In the genomic region with DNA sequence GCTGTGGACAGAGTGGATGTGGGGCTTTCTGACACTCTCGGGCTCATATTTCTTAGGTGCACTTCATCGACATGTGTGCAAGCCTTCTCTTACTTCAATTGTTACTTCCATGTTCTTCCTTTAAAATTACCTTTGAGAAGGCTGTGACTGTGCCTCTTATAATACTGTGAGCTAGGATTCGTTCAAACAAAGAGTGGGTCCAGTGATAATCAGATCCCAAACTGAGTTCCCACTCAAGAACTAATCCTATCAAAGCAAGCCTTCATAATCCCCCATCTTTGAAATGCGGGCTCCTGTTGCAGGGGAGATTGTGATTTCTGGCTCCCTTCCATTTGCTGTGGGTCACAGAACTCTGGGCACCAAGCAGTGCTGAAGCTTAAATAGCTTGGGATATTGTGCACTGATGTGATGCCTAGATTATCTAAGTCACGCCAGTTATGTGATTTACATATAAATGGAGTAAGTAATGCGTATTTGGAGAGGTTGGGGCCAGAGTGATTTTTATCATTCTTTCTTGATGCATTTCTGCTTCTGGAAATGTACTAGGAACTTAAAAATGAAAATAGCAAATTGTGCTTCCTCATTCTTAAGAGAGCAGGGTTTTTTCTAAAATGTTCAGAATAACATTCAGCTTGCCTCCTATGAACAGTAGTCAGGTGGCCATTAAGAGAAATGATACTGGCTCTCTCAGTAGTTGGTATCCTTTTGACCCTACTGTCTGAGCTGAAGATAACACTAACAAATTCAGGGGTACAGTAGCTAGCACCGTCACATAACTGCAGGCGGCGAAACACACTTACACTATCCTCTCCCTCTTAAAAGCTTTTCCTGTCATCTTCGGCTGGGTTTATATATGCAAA, we compare ENCODE assay signal across 15 mouse cellular contexts.
DNase-seq lines count a peak whose midpoint lies in the region; ATAC-seq and TF ChIP-seq lines count a peak whose summit lies in the region.
"Had no signal": no experiment of that assay in that cellular context is flagged by ENCODE, and none has a peak within 500 bp of the region (broad histone marks: within the 10 kb centered on the region; RNA-seq: fewer than 3 reads in every experiment).

No protein-coding gene starts in this region.

- WGBS in forebrain, embryonic 12.5 days = 48% methylated on average over 10 of the region's 10 CpGs
- WGBS in hindbrain, postnatal 0 days = 42% methylated on average over 10 of the region's 10 CpGs
- WGBS in midbrain, embryonic 13.5 days = 29% methylated on average over 10 of the region's 10 CpGs

- no peak overlapping the region for H3K4me3 ChIP-seq in forebrain, embryonic 12.5 days (replicated peaks)
- H3K4me3 ChIP-seq in hindbrain, postnatal 0 days (ENCODE audit: low read length) = no peak overlapping the region
- H3K4me3 ChIP-seq in midbrain, embryonic 13.5 days (replicated peaks) = no peak overlapping the region
- H3K4me3 ChIP-seq: left cerebral cortex, adult 2 months; liver, embryonic 12.5 days; myocyte had no signal

- H3K9ac ChIP-seq in forebrain, embryonic 12.5 days = no peak overlapping the region
- no peak overlapping the region for H3K9ac ChIP-seq in hindbrain, postnatal 0 days (replicated peaks; ENCODE audit: low read length)
- no peak overlapping the region for H3K9ac ChIP-seq in midbrain, embryonic 13.5 days (replicated peaks)
- H3K9ac ChIP-seq: liver, embryonic 12.5 days had no signal

- 0 out of 2 replicates have a peak, but pooled peaks have one; percentile 58 for ATAC-seq in forebrain, embryonic 12.5 days (ENCODE audit: low FRiP score)
- peak; percentile 68 for ATAC-seq in hindbrain, postnatal 0 days
- peak; percentile 93 for ATAC-seq in midbrain, embryonic 13.5 days
- ATAC-seq: activated CD4-positive, CD25-positive, alpha-beta regulatory T cell, adult 4 months; liver, embryonic 12.5 days had no signal

- no peak for TF ChIP-seq CTCF in hindbrain, postnatal 0 days (IDR thresholded peaks at IDR 0.05; ENCODE audit: low read depth)

- DNase-seq in embryo, embryonic 10 days (ENCODE audit: low spot score) = peak; percentile 5
- no peak for DNase-seq in embryo, embryonic 9.5 days (ENCODE audit: extremely low spot score)
- peak; percentile 60 for DNase-seq in hindbrain, postnatal 0 days (ENCODE audit: low spot score)
- no peak for DNase-seq in heart, postnatal 10 days
- no peak for DNase-seq in cerebellum, postnatal 4 days (ENCODE audit: low spot score in 2 of 2)
- no peak for DNase-seq in cerebellum, adult 9-10 months
- DNase-seq: cerebellum, postnatal 36 days; right cerebral cortex, adult 18-20 months; thymus, postnatal 14 days had no signal

- intact Hi-C loops in heart, postnatal 10 days (cut with DNase I) = no loop called here

- no peaks in the 10 kb centered on the region for H3K36me3 ChIP-seq in forebrain, embryonic 12.5 days (replicated peaks)
- H3K36me3 ChIP-seq in hindbrain, postnatal 0 days (ENCODE audit: insufficient read depth, low read length) = no peaks in the 10 kb centered on the region
- no peaks in the 10 kb centered on the region for H3K36me3 ChIP-seq in midbrain, embryonic 13.5 days

- no peaks in the 10 kb centered on the region for H3K27me3 ChIP-seq in forebrain, embryonic 12.5 days
- H3K27me3 ChIP-seq in hindbrain, postnatal 0 days (ENCODE audit: insufficient read depth, low read length) = no peaks in the 10 kb centered on the region
- no peaks in the 10 kb centered on the region for H3K27me3 ChIP-seq in midbrain, embryonic 13.5 days
- H3K27me3 ChIP-seq: liver, embryonic 12.5 days had no signal

- H3K9me3 ChIP-seq in forebrain, embryonic 12.5 days = no peaks in the 10 kb centered on the region
- H3K9me3 ChIP-seq in hindbrain, postnatal 0 days (ENCODE audit: low read length) = no peaks in the 10 kb centered on the region
- H3K9me3 ChIP-seq in midbrain, embryonic 13.5 days = no peaks in the 10 kb centered on the region
- H3K9me3 ChIP-seq: liver, embryonic 12.5 days had no signal

- no peak overlapping the region for H3K4me2 ChIP-seq in forebrain, embryonic 12.5 days
- no peak overlapping the region for H3K4me2 ChIP-seq in hindbrain, postnatal 0 days (ENCODE audit: low read depth, low read length)
- H3K4me2 ChIP-seq in midbrain, embryonic 13.5 days (replicated peaks) = no peak overlapping the region
- H3K4me2 ChIP-seq: liver, embryonic 12.5 days had no signal

- H3K27ac ChIP-seq in forebrain, embryonic 12.5 days = peak overlapping the region; percentile 19; the same call in 1 of the 2 replicates
- H3K27ac ChIP-seq in hindbrain, postnatal 0 days = no peak overlapping the region
- peak overlapping the region; percentile 71 for H3K27ac ChIP-seq in midbrain, embryonic 13.5 days
- H3K27ac ChIP-seq: left cerebral cortex, adult 2 months; liver, embryonic 12.5 days had no signal

- peaks cover 16% of the 10 kb centered on the region for H3K4me1 ChIP-seq in forebrain, embryonic 12.5 days
- no peaks in the 10 kb centered on the region for H3K4me1 ChIP-seq in hindbrain, postnatal 0 days (ENCODE audit: insufficient read depth, low read length)
- peaks cover 23% of the 10 kb centered on the region for H3K4me1 ChIP-seq in midbrain, embryonic 13.5 days (replicated peaks)

Comparison
In these comparisons a context has a peak if more than half of its experiments do, and no peak if none do; other contexts are left out.
1. DNase-seq: peak in embryo, embryonic 10 days (single experiment) and hindbrain, postnatal 0 days (single experiment); none in embryo, embryonic 9.5 days (single experiment), heart, postnatal 10 days (0 of 2), cerebellum, postnatal 4 days (0 of 2) and cerebellum, adult 9-10 months (single experiment).
2. Peak in every context shown above with its lines, with median percentiles within 50 percentile points of each other: ATAC-seq.